Mouse (Mus musculus): ENCODE data around the gene 1110004F10Rik. TPM values are rescaled to one million over a fixed set of nuclear protein-coding genes. Genes with fewer than 3 reads are reported as not detected.
"Not testable (repeated sequence)": the region's sequence is repeated elsewhere in the genome, so short reads cannot be mapped to it uniquely, and the experiment has no call there.

Gene 1110004F10Rik
- total RNA-seq, 2 experiments from 2014 or later, result 94.8 to 103 TPM

- intact Hi-C loops (cut with DNase I), result no loop called here
- DNase-seq (ENCODE audit: low spot score in 2 of 2), result no peak
Measured at GRCm38 (mm10) chr7:116060739-116061138, 21.5 kb downstream of the 1110004F10Rik start.

DNA sequence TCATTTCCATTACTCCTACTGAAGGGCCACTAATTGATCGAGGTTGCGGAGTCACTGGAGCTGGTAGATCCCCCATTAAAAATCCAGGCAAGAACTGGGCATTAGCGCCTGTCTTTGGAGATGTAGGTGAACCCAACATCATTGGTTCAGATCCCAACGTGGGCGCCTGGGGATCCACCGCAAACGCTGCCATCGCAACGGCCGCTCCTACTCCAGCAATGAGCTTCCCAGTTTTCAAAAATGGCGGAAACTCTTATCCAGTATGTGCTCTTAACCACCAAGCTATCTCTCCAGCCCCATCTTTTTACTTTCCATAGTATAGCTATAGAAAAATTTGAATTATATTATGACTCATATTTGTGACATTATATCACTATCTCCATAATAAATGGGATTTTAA is 45.2 kb downstream of the 1110004F10Rik start, which contains the start of gene Gm4353:
Gene Gm4353 (minus strand): TSS at position 270 of the 400 bp plus-strand sequence.
- DNase-seq (ENCODE audit: low spot score in 2 of 2); intact Hi-C loops (cut with DNase I): not testable (repeated sequence)

- intact Hi-C loops (cut with DNase I), result no loop called here
- peak; percentile 95 to 96 for DNase-seq (ENCODE audit: low spot score in 2 of 2)
Measured at GRCm38 (mm10) chr7:116092710-116093465, 53.7 kb downstream of the 1110004F10Rik start.

DNA sequence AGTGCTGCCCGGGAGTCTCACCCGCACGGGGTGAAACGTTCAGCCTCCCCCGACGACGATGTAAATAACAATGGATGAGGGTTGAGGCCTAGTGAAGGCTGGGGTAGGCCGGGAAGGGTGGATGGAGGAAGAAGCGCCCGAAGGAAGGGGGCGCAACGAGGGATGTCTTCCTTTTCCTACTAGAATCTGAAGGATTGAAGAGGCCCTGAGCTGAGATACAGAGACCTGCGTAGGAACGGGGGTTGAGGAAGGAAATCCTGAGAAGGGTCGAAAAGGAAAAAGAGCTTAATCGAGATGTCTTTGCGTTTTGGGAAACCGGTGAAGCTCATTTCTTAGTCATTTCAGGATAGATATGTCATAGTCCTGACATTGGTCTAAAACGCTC is 54.3 kb downstream of the 1110004F10Rik start:
- intact Hi-C loops (cut with DNase I), result no loop called here

GRCm38 (mm10) chr7:116099952-116100528 is 60.8 kb downstream of the 1110004F10Rik start:
- no peak for DNase-seq (ENCODE audit: low spot score in 2 of 2)
- intact Hi-C loops (cut with DNase I), result no loop called here

More for the DNA sequence above, 54.3 kb downstream of the 1110004F10Rik start:
- no peak for DNase-seq (ENCODE audit: low spot score in 2 of 2)

GRCm38 (mm10) chr7:116103091-116103490 is 63.9 kb downstream of the 1110004F10Rik start:
- intact Hi-C loops (cut with DNase I), result no loop called here

DNA sequence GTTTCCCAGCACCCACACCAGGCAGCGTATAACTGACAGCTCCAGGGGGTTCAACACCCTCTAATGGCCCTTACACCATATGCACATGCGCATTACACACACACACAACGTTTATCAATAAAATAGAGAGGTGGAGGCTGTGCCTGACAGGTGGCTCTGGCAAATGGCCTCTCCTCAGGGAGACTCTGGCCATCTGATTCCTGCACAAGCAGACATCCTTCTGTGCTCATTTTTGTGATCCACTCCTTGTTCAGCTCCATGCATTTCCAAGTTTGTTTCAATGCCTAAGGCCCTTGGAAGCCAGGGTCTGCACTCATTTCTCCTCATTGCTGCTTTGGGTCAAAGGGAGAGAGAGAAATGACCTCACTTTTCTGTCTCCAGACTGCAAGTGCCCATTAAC is 71.5 kb downstream of the 1110004F10Rik start:
- intact Hi-C loops (cut with DNase I), result no loop called here
- DNase-seq (ENCODE audit: low spot score in 2 of 2), result no peak

More at GRCm38 (mm10) chr7:116103091-116103490, 63.9 kb downstream of the 1110004F10Rik start:
- DNase-seq (ENCODE audit: low spot score in 2 of 2), result no peak

DNA sequence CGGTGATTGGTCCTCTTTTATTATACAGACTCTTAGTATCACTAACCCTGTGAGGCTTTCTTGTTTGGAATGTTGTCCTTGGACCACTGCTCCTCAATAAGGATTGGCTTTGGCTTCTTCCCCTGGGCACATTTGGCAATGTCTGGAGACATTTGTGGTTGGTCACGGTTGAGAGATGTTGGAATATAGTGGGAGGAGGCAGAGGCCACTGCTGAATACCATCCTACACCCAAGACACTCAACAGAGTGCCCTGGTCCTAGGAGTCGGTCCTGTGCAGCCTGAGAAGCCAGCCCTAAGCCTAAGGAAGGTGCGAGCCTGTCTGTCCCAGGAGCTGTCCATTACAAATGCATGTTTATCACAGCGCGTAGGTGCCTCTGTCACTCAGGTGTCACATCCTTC is 72.3 kb downstream of the 1110004F10Rik start:
- DNase-seq (ENCODE audit: low spot score in 2 of 2), result no peak
- intact Hi-C loops (cut with DNase I), result no loop called here

DNA sequence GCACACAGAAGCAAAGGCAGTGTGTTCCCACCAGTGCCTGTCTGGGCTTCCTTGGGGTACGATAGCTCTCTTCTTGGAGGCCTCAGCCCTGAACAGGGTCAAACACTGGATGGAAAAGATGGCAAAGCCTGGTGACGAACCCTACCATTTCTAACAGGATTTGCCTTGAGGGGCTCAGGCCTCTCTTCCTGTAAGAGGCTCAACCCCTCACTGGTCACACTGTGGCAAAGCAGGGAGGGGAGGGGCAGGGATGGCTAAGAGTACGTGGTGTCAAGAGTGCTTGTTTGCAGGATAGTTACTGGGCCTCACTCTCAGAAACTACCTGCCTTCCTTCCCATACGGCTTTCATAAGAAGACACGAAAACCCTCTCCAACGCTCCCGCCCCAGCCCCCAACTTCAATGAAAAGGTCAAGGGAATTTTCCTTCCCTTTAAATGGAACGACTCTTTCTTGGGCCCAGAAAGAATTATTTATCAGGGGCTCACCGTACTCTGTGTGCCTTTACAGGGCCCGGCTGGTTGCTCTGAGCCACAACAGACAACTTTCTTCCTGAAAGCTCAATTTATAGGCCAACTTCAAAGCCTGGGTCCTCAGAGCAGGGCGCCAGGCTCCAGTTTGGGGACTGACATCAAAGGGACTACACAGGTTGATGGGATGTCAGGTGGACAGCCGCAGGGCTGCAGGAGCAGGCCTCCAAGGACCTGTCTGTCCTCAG is 76.2 kb downstream of the 1110004F10Rik start:
- intact Hi-C loops (cut with DNase I), result no loop called here
- DNase-seq (ENCODE audit: low spot score in 2 of 2), result no peak

- no peak for DNase-seq (ENCODE audit: low spot score in 2 of 2)
- intact Hi-C loops (cut with DNase I), result no loop called here
Measured at GRCm38 (mm10) chr7:116115991-116116390, 76.8 kb downstream of the 1110004F10Rik start.

GRCm38 (mm10) chr7:116119306-116119857 is 80.2 kb downstream of the 1110004F10Rik start:
- no peak for DNase-seq (ENCODE audit: low spot score in 2 of 2)

GRCm38 (mm10) chr7:116120737-116121136 is 81.5 kb downstream of the 1110004F10Rik start:
- intact Hi-C loops (cut with DNase I), result no loop called here

More at GRCm38 (mm10) chr7:116119306-116119857, 80.2 kb downstream of the 1110004F10Rik start:
- intact Hi-C loops (cut with DNase I), result no loop called here

GRCm38 (mm10) chr7:116121202-116121601 is 82.0 kb downstream of the 1110004F10Rik start:
- no peak for DNase-seq (ENCODE audit: low spot score in 2 of 2)
- intact Hi-C loops (cut with DNase I), result no loop called here

More at GRCm38 (mm10) chr7:116120737-116121136, 81.5 kb downstream of the 1110004F10Rik start:
- DNase-seq (ENCODE audit: low spot score in 2 of 2), result no peak

GRCm38 (mm10) chr7:116122981-116123596 is 83.9 kb downstream of the 1110004F10Rik start:
- intact Hi-C loops (cut with DNase I), result no loop called here
- DNase-seq (ENCODE audit: low spot score in 2 of 2), result peak in 1 of 2 experiments; percentile 28

DNA sequence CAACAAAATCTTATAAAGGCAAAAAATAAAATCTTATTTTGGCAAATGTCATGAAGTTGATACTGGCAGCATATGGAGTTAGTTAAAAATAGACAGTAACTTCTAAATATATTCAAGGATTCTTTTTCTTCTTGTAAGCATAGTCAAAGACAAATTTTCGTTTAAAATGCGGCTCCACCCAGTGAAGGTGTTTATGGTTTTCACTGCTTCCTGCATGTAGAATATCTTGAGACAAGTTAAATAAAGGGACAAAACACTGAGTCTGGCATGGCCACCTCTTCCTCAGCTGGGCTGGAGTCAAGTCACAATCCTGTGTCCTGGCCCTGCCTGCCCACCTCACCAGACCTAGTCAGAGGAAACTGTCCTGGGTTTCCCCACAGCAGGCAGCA is 84.4 kb downstream of the 1110004F10Rik start:
- DNase-seq (ENCODE audit: low spot score in 2 of 2), result peak; percentile 18
- intact Hi-C loops (cut with DNase I), result no loop called here

GRCm38 (mm10) chr7:116124057-116124456 is 84.9 kb downstream of the 1110004F10Rik start:
- no peak for DNase-seq (ENCODE audit: low spot score in 2 of 2)
- intact Hi-C loops (cut with DNase I), result no loop called here

GRCm38 (mm10) chr7:116125671-116126070 is 86.5 kb downstream of the 1110004F10Rik start:
- intact Hi-C loops (cut with DNase I), result no loop called here

GRCm38 (mm10) chr7:116127052-116127451 is 87.9 kb downstream of the 1110004F10Rik start:
- intact Hi-C loops (cut with DNase I), result no loop called here
- no peak for DNase-seq (ENCODE audit: low spot score in 2 of 2)

More at GRCm38 (mm10) chr7:116125671-116126070, 86.5 kb downstream of the 1110004F10Rik start:
- DNase-seq (ENCODE audit: low spot score in 2 of 2), result no peak

- no peak for DNase-seq (ENCODE audit: low spot score in 2 of 2)
- intact Hi-C loops (cut with DNase I), result no loop called here
Measured at GRCm38 (mm10) chr7:116128286-116128685, 89.1 kb downstream of the 1110004F10Rik start.

Measured in left cerebral cortex, postnatal 36 days (tissue).